Comparison of ENCODE assay signal across 12 mouse cellular contexts in genomic region chr12:16571278-16571677, GRCm38 (mm10).
"Had no signal": no experiment of that assay in that cellular context is flagged by ENCODE, and none has a peak within 500 bp of the region (broad histone marks: within the 10 kb centered on the region; RNA-seq: fewer than 3 reads in every experiment).

No protein-coding gene starts in this region.

- H3K4me3 ChIP-seq: limb, embryonic 13.5 days; liver, embryonic 12.5 days; midbrain, embryonic 10.5 days; midbrain, embryonic 15.5 days; neural tube, embryonic 12.5 days had no signal

- H3K27ac ChIP-seq: limb, embryonic 13.5 days; liver, embryonic 12.5 days; midbrain, embryonic 10.5 days; midbrain, embryonic 15.5 days; neural tube, embryonic 12.5 days; stomach, postnatal 0 days had no signal

- DNase-seq: kidney, postnatal 10 days; kidney, postnatal 4 days; left cerebral cortex, postnatal 4 days; lung, embryonic 14.5 days; lung, postnatal 10 days; lung, postnatal 4 days had no signal
